Mouse (Mus musculus): ENCODE data around the gene Gopc.

- no peak for TF ChIP-seq POLR2A (IDR thresholded peaks at IDR 0.05; ENCODE audit: control insufficient read depth, low read depth, low read length)
- no peak for TF ChIP-seq CTCF (IDR thresholded peaks at IDR 0.05; ENCODE audit: control insufficient read depth, insufficient read depth, insufficient replicate concordance, low read depth, low read length)
Observed at GRCm38 (mm10) chr10:52423097-52423496, 41.2 kb upstream of the Gopc start.
